Mouse (Mus musculus) cerebellum, adult 2 months (tissue): ENCODE results near the gene Sar1a.

Experiments
- CTCF ChIP-seq: fragments of 200-500 bp; IDR thresholded peaks from 2 replicates; pipeline ENCODE4 v1.5.1; 2011; ENCODE audit warnings: low read depth, mild to moderate bottlenecking, control low read depth, low read length, moderate library complexity, borderline replicate concordance; ENCODE audit not compliant: insufficient read depth
- POLR2A ChIP-seq: fragments of 200-500 bp; IDR thresholded peaks from 2 replicates; pipeline ENCODE4 v1.6.1; 2011; ENCODE audit warnings: low read length, control low read depth, borderline replicate concordance; ENCODE audit not compliant: insufficient read depth

DNA sequence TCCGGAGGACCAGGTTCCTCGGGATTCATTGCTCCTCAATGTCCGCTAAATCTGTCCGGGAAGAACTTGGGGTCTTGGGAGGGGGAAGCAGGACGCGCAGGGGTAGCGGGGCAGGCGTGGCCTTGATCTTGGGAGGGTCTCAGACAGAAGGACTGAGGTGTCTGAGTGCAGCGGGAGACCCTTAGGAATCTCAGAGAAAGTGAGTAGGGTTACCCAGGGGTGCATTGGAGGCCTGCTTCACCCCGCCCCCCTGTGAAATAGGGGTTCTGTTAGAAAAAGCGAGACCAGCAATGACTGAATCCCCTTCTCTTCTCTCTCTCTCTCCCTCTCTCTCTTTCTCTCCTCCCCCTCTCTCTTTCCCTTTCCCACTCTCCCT is 35.4 kb downstream of the Sar1a start:
- TF ChIP-seq CTCF: no peak
- no peak for TF ChIP-seq POLR2A
